Mouse (Mus musculus) cerebellum, adult 2 months (tissue): Measurements from ENCODE around the gene Bmpr2.

Source experiments
- CTCF ChIP-seq: fragments of 200-500 bp; IDR thresholded peaks from 2 replicates; pipeline ENCODE4 v1.5.1; 2011; ENCODE audit warnings: low read depth, mild to moderate bottlenecking, control low read depth, low read length, moderate library complexity, borderline replicate concordance; ENCODE audit not compliant: insufficient read depth
- POLR2A ChIP-seq: fragments of 200-500 bp; IDR thresholded peaks from 2 replicates; pipeline ENCODE4 v1.6.1; 2011; ENCODE audit warnings: low read length, control low read depth, borderline replicate concordance; ENCODE audit not compliant: insufficient read depth

DNA sequence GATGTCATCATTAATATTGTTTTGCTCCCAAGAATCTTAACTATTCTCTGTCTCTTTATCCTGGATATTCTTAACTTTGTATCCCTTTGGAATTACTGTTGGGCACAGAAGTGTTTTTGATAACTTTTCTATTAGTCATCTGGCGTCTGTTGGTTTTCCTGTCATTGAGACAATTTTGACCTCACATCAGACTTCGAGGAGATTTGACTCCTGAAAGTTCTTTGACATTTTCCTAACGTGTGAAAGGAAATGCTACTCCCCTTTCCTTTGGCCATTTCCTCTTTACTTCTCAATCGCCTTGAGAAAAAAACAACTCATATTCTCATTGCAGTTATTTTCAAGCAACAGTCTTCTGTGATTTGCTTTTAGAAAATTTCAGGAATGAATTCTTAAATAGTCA lies 2.1 kb downstream of the Bmpr2 start:
- TF ChIP-seq POLR2A (no peak), CTCF (no peak)
